Mouse (Mus musculus): ENCODE measurements around the gene Olfr850. TPM values are rescaled to one million over a fixed set of nuclear protein-coding genes. Genes with fewer than 3 reads are reported as not detected.

Gene Olfr850
- not detected in 2 replicates for polyA plus RNA-seq (2016; fragmentation: Nextera tagmentation; extraction: Ambion mirVana)

DNA sequence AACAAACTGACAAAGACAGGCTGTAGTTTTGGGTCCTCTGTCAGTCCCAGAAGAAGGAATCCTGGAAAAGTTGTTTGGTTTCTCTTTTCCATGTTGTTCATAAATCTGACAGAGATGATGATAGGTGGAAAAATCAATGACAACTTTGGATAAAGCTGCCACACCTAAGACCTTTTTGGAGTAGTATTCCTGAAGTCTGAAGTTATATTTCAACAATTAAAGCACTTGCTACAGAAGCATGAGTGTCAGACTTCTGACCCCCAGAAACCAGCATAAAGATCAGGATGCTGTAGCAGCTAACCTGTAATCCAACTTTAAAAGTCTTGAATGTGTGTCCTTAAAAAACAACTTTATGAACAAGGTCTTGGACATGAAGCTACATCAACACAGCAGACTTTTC is at the start of gene Olfr850:
TSS of gene Olfr850 (minus strand) at position 101 of the 400 bp plus-strand sequence.
- H3K27me3 ChIP-seq (replicated peaks): no peaks in the 10 kb centered on the region
- H3K27ac ChIP-seq: no peak within 1 kb of the TSS
- no peak for ATAC-seq (ENCODE audit: low FRiP score, low read depth)
- peaks cover 8% of the 10 kb centered on the region; the same call in 1 of the 2 replicates for H3K9me3 ChIP-seq
- H3K9ac ChIP-seq: no peak within 1 kb of the TSS
- no peak within 1 kb of the TSS for H3K4me2 ChIP-seq (replicated peaks)
- no peaks in the 10 kb centered on the region for H3K4me1 ChIP-seq
- H3K36me3 ChIP-seq: no peaks in the 10 kb centered on the region
- H3K4me3 ChIP-seq: no peak within 1 kb of the TSS

GRCm38 (mm10) chr9:19492995-19493394 is 14.9 kb upstream of the Olfr850 start, which contains the start of gene Olfr851:
Gene Olfr851, plus strand, starts transcription at chr9:19493295.
- Histone ChIP-seq H3K4me1 (no peaks in the 10 kb centered on the region), H3K27me3 (replicated peaks) (no peaks in the 10 kb centered on the region), H3K9me3 (0 out of 2 replicates have a peak, but pooled peaks cover 7% of the 10 kb centered on the region), H3K9ac (no peak within 1 kb of the TSS), H3K27ac (no peak within 1 kb of the TSS), H3K4me3 (no peak within 1 kb of the TSS), H3K36me3 (no peaks in the 10 kb centered on the region), H3K4me2 (replicated peaks) (no peak within 1 kb of the TSS)
- no peak for ATAC-seq (ENCODE audit: low FRiP score, low read depth)

- Histone ChIP-seq H3K4me1 (no peaks in the 10 kb centered on the region), H3K4me2 (replicated peaks) (no peak within 1 kb of the TSS), H3K9me3 (peaks cover 21% of the 10 kb centered on the region), H3K27ac (no peak within 1 kb of the TSS), H3K27me3 (replicated peaks) (no peaks in the 10 kb centered on the region), H3K4me3 (no peak within 1 kb of the TSS), H3K9ac (no peak within 1 kb of the TSS), H3K36me3 (no peaks in the 10 kb centered on the region)
- no peak for ATAC-seq (ENCODE audit: low FRiP score, low read depth)
- 82% methylated on average over 2 of the region's 2 CpGs for WGBS
Observed at GRCm38 (mm10) chr9:19439966-19440365, 38.1 kb downstream of the Olfr850 start, which contains the start of gene Olfr849. Gene Olfr849, plus strand, starts transcription at chr9:19440266.

Other genes with a start within 250 kb of the Olfr850 start
- gene Olfr843, start 226.3 kb downstream of the Olfr850 start, polyA plus RNA-seq (2016; fragmentation: Nextera tagmentation; extraction: Ambion mirVana): not detected in 2 replicates
- not detected in 2 replicates for gene Olfr844, start 161.9 kb downstream of the Olfr850 start, polyA plus RNA-seq (2016; fragmentation: Nextera tagmentation; extraction: Ambion mirVana)
- not detected in 2 replicates for gene Olfr845, start 141.8 kb downstream of the Olfr850 start, polyA plus RNA-seq (2016; fragmentation: Nextera tagmentation; extraction: Ambion mirVana)
- gene Olfr846, start 114.2 kb downstream of the Olfr850 start, polyA plus RNA-seq (2016; fragmentation: Nextera tagmentation; extraction: Ambion mirVana): not detected in 2 replicates
- not detected in 2 replicates for gene Olfr847, start 99.6 kb downstream of the Olfr850 start, polyA plus RNA-seq (2016; fragmentation: Nextera tagmentation; extraction: Ambion mirVana)
- not detected in 2 replicates for gene Olfr849, start 38.0 kb downstream of the Olfr850 start, polyA plus RNA-seq (2016; fragmentation: Nextera tagmentation; extraction: Ambion mirVana)
- not detected in 2 replicates for gene Olfr851, start 15.0 kb upstream of the Olfr850 start, polyA plus RNA-seq (2016; fragmentation: Nextera tagmentation; extraction: Ambion mirVana)
- gene Olfr853, start 62.8 kb upstream of the Olfr850 start, polyA plus RNA-seq (2016; fragmentation: Nextera tagmentation; extraction: Ambion mirVana): not detected in 2 replicates
- gene Olfr854, start 89.1 kb upstream of the Olfr850 start, polyA plus RNA-seq (2016; fragmentation: Nextera tagmentation; extraction: Ambion mirVana): not detected in 2 replicates
- gene Olfr855, start 104.4 kb upstream of the Olfr850 start, polyA plus RNA-seq (2016; fragmentation: Nextera tagmentation; extraction: Ambion mirVana): not detected in 2 replicates
- gene Zfp317, start 143.9 kb upstream of the Olfr850 start, polyA plus RNA-seq (2016; fragmentation: Nextera tagmentation; extraction: Ambion mirVana): 37.9 and 40.6 TPM in 2 replicates
- gene Olfr857, start 231.2 kb upstream of the Olfr850 start, polyA plus RNA-seq (2016; fragmentation: Nextera tagmentation; extraction: Ambion mirVana): not detected in 2 replicates